ENCODE assay signal across 14 mouse cellular contexts in the genomic region with DNA sequence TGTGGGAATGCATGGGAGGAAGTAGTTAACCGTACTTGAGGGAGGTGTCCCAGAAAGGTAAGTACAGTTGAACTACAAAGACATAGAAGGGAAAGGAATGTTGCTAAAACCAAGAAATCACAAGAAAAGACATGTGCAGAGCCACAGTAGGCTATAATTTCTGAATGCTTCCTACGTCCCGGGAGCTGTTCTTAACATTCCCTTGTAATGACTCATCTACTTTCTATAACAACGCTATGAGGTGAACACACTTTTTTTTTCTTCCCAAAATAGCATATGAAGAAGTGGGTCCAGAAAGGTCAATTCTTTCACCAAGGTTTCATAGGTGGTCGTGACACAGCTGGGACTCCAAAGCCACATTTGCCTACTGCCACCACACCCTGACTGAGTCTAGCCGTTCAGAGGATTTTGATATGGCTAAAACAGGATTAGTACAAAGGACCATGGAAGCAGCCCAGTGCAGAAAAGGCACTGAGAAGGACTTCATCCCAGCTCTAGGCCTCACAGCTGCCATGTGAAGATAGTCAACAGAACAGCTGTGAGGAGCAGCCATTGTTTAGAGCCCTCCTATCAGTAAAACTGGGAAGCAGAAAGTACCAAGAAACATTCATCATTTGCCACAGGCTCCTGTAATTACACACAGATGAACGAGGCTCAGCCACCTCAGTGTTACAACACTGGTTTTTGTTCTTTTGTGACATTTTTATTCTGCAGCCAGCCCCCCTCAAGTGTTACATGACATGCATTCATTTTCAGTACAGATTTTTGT.
A peak's percentile ranks its signal among the peaks of the same experiment; 100 is the strongest.
DNase-seq lines count a peak whose midpoint lies in the region; ATAC-seq and TF ChIP-seq lines count a peak whose summit lies in the region.
"Had no signal": no experiment of that assay in that cellular context is flagged by ENCODE, and none has a peak within 500 bp of the region (broad histone marks: within the 10 kb centered on the region; RNA-seq: fewer than 3 reads in every experiment).

No protein-coding gene starts in this region.

- TF ChIP-seq CTCF in heart, adult 2 months (IDR thresholded peaks at IDR 0.05), result no peak
- TF ChIP-seq CTCF in embryonic fibroblast, embryonic 13.5 days (IDR thresholded peaks at IDR 0.05; ENCODE audit: borderline replicate concordance, insufficient read depth, low read length), result no peak
- TF ChIP-seq CTCF in left cerebral cortex, adult 2 months (IDR thresholded peaks at IDR 0.05), result no peak
- TF ChIP-seq CTCF in cerebellum, adult 2 months (IDR thresholded peaks at IDR 0.05; ENCODE audit: borderline replicate concordance, insufficient read depth, low read depth, low read length), result no peak

- no peak overlapping the region for H3K4me2 ChIP-seq in heart, embryonic 15.5 days
- H3K4me2 ChIP-seq in liver, embryonic 11.5 days, result no peak overlapping the region
- H3K4me2 ChIP-seq: hindbrain, embryonic 13.5 days; kidney, embryonic 15.5 days; liver, embryonic 12.5 days had no signal

- no peaks in the 10 kb centered on the region for H3K27me3 ChIP-seq in heart, adult 2 months (ENCODE audit: control insufficient read depth, insufficient read depth, low read length)
- H3K27me3 ChIP-seq in heart, embryonic 15.5 days, result no peaks in the 10 kb centered on the region
- H3K27me3 ChIP-seq in cerebellum, adult 2 months (ENCODE audit: control insufficient read depth, insufficient read depth, low read length), result no peaks in the 10 kb centered on the region
- no peaks in the 10 kb centered on the region for H3K27me3 ChIP-seq in liver, embryonic 11.5 days (replicated peaks; ENCODE audit: control insufficient read depth, insufficient read depth, low read length)
- H3K27me3 ChIP-seq: hindbrain, embryonic 13.5 days; kidney, embryonic 15.5 days; liver, embryonic 12.5 days had no signal

- intact Hi-C loops in heart, adult 2 months (cut with DNase I), result no loop called here
- intact Hi-C loops in heart, postnatal 25 days (cut with DNase I), result no loop called here
- intact Hi-C loops in left cerebral cortex, adult 2 months (cut with DNase I), result no loop called here

- peak; percentile 35; the same call in 1 of the 2 replicates for ATAC-seq in heart, embryonic 15.5 days (replicated peaks; ENCODE audit: insufficient number of reproducible peaks, insufficient read depth, low FRiP score, low read depth)
- ATAC-seq in megakaryocyte progenitor cell, adult 5-6 weeks (replicated peaks; ENCODE audit: poor library complexity), result peak; percentile 3; the same call in 1 of the 2 replicates
- no peak for ATAC-seq in liver, embryonic 11.5 days (replicated peaks; ENCODE audit: low FRiP score)
- ATAC-seq: liver, embryonic 12.5 days had no signal

- DNase-seq in heart, adult 2 months, result peak; percentile 5 to 22
- no peak for DNase-seq in heart, postnatal 25 days (ENCODE audit: low spot score)
- no peak for DNase-seq in left cerebral cortex, adult 2 months (ENCODE audit: extremely low spot score in 1 of 2, low spot score in 2 of 2)
- DNase-seq in cerebellum, adult 2 months, result no peak
- no peak for DNase-seq in liver, embryonic 11.5 days (ENCODE audit: low spot score)
- DNase-seq: cerebellum, adult 8-10 months; layer of hippocampus, adult 9-11 months; thymus, postnatal 4 days had no signal

- 35% methylated on average over 7 of the region's 7 CpGs for WGBS in heart, adult 2 months
- WGBS in heart, embryonic 15.5 days, result 25% methylated on average over 7 of the region's 7 CpGs
- 87% methylated on average over 7 of the region's 7 CpGs for WGBS in cerebellum, adult 2 months
- 64% methylated on average over 7 of the region's 7 CpGs for WGBS in liver, embryonic 11.5 days

- no peaks in the 10 kb centered on the region for H3K79me2 ChIP-seq in heart, adult 2 months (replicated peaks; ENCODE audit: control insufficient read depth, insufficient read depth, low read length)

- no peaks in the 10 kb centered on the region for H3K4me1 ChIP-seq in heart, adult 2 months (ENCODE audit: control insufficient read depth, insufficient read depth, low read length)
- H3K4me1 ChIP-seq in embryonic fibroblast, embryonic 13.5 days (ENCODE audit: control insufficient read depth, insufficient read depth, low read length), result peaks cover 5% of the 10 kb centered on the region
- peaks cover 14% of the 10 kb centered on the region for H3K4me1 ChIP-seq in heart, embryonic 15.5 days (replicated peaks)
- no peaks in the 10 kb centered on the region for H3K4me1 ChIP-seq in cerebellum, adult 2 months (ENCODE audit: control insufficient read depth, insufficient read depth, low read length)
- H3K4me1 ChIP-seq in liver, embryonic 11.5 days (replicated peaks; ENCODE audit: control insufficient read depth, insufficient read depth, low read length), result no peaks in the 10 kb centered on the region
- H3K4me1 ChIP-seq: hindbrain, embryonic 13.5 days; liver, embryonic 12.5 days had no signal

- TF ChIP-seq EP300 in heart, adult 2 months (IDR thresholded peaks at IDR 0.05; ENCODE audit: insufficient read depth, low read depth, low read length), result no peak

- no peak for TF ChIP-seq POLR2A in heart, adult 2 months (IDR thresholded peaks at IDR 0.05; ENCODE audit: insufficient read depth, low read depth, low read length)
- TF ChIP-seq POLR2A in embryonic fibroblast, embryonic 13.5 days (IDR thresholded peaks at IDR 0.05; ENCODE audit: low read depth, low read length), result no peak
- no peak for TF ChIP-seq POLR2A in cerebellum, adult 2 months (IDR thresholded peaks at IDR 0.05; ENCODE audit: borderline replicate concordance, insufficient read depth, low read length)

- H3K36me3 ChIP-seq in heart, adult 2 months (ENCODE audit: control insufficient read depth, insufficient read depth, low read length), result no peaks in the 10 kb centered on the region
- H3K36me3 ChIP-seq in heart, embryonic 15.5 days, result no peaks in the 10 kb centered on the region
- H3K36me3 ChIP-seq in liver, embryonic 11.5 days (ENCODE audit: control insufficient read depth, insufficient read depth, low read length), result no peaks in the 10 kb centered on the region
- H3K36me3 ChIP-seq: hindbrain, embryonic 13.5 days; kidney, embryonic 15.5 days; liver, embryonic 12.5 days had no signal

- H3K9ac ChIP-seq in heart, adult 2 months (ENCODE audit: low read depth, low read length), result no peak overlapping the region
- no peak overlapping the region for H3K9ac ChIP-seq in heart, embryonic 15.5 days
- no peak overlapping the region for H3K9ac ChIP-seq in liver, embryonic 11.5 days (ENCODE audit: low read depth, low read length)
- H3K9ac ChIP-seq: hindbrain, embryonic 13.5 days; kidney, embryonic 15.5 days; liver, embryonic 12.5 days had no signal

- H3K9me3 ChIP-seq in heart, embryonic 15.5 days (replicated peaks), result no peaks in the 10 kb centered on the region
- no peaks in the 10 kb centered on the region for H3K9me3 ChIP-seq in liver, embryonic 11.5 days (ENCODE audit: control insufficient read depth, low read length)
- H3K9me3 ChIP-seq: hindbrain, embryonic 13.5 days; kidney, embryonic 15.5 days; liver, embryonic 12.5 days had no signal

- H3K27ac ChIP-seq in heart, adult 2 months, result peak overlapping the region; percentile 40; the same call in 1 of the 2 replicates
- peak overlapping the region; percentile 50 for H3K27ac ChIP-seq in embryonic fibroblast, embryonic 13.5 days (ENCODE audit: insufficient read depth, low read length)
- H3K27ac ChIP-seq in heart, embryonic 15.5 days, result peak overlapping the region; percentile 51
- H3K27ac ChIP-seq in left cerebral cortex, adult 2 months, result no peak overlapping the region
- H3K27ac ChIP-seq in cerebellum, adult 2 months (ENCODE audit: insufficient read depth, low read length), result no peak overlapping the region
- no peak overlapping the region for H3K27ac ChIP-seq in liver, embryonic 11.5 days (ENCODE audit: low read depth, low read length)
- H3K27ac ChIP-seq: hindbrain, embryonic 13.5 days; kidney, embryonic 15.5 days; liver, embryonic 12.5 days had no signal

- no peak overlapping the region for H3K4me3 ChIP-seq in heart, adult 2 months
- no peak overlapping the region for H3K4me3 ChIP-seq in embryonic fibroblast, embryonic 13.5 days (ENCODE audit: insufficient read depth, low read length)
- H3K4me3 ChIP-seq in heart, embryonic 15.5 days, result no peak overlapping the region
- H3K4me3 ChIP-seq in left cerebral cortex, adult 2 months, result no peak overlapping the region
- no peak overlapping the region for H3K4me3 ChIP-seq in cerebellum, adult 2 months (replicated peaks; ENCODE audit: insufficient read depth, low read depth, low read length)
- H3K4me3 ChIP-seq in liver, embryonic 11.5 days (ENCODE audit: low read depth, low read length), result no peak overlapping the region
- H3K4me3 ChIP-seq: hindbrain, embryonic 13.5 days; kidney, embryonic 15.5 days; liver, embryonic 12.5 days had no signal

Comparison
In these comparisons a context has a peak if more than half of its experiments do, and no peak if none do; other contexts are left out.
1. DNase-seq: peak in heart, adult 2 months (2 of 2); none in heart, postnatal 25 days (single experiment), left cerebral cortex, adult 2 months (0 of 2), cerebellum, adult 2 months (0 of 2) and liver, embryonic 11.5 days (single experiment).
2. H3K27ac ChIP-seq: peak in heart, adult 2 months (single experiment), embryonic fibroblast, embryonic 13.5 days (single experiment) and heart, embryonic 15.5 days (single experiment); none in left cerebral cortex, adult 2 months (single experiment), cerebellum, adult 2 months (single experiment) and liver, embryonic 11.5 days (single experiment).